Mouse (Mus musculus) heart, embryonic 15.5 days (tissue): ENCODE results near the gene Msi2. TPM values are rescaled to one million over a fixed set of nuclear protein-coding genes. Genes with fewer than 3 reads are reported as not detected.

Experiments used
- ATAC-seq: fragments of 200-750 bp; cut with Nextera tagmentation; replicated peaks from 2 replicates; pipeline ENCODE4 v1.8.0; 2017; ENCODE audit warnings: low read depth, moderate TSS enrichment; ENCODE audit not compliant: insufficient number of reproducible peaks, insufficient read depth, low FRiP score
- H3K27ac ChIP-seq: fragments of 300-500 bp; sonication (generic); 2 replicates; pipeline ENCODE4 v1.5.1; 2015; ENCODE audit warnings: mild to moderate bottlenecking, inconsistent platforms
- H3K27me3 ChIP-seq: fragments of 300-500 bp; sonication (generic); 2 replicates; pipeline ENCODE4 v1.6.1; 2015; ENCODE audit warnings: inconsistent platforms
- H3K36me3 ChIP-seq: fragments of 300-500 bp; sonication (generic); 2 replicates; pipeline ENCODE4 v1.6.1; 2015; ENCODE audit warnings: mild to moderate bottlenecking, inconsistent platforms
- H3K4me1 ChIP-seq: fragments of 300-500 bp; sonication (generic); replicated peaks from 2 replicates; pipeline ENCODE4 v1.6.1; 2015; ENCODE audit warnings: inconsistent platforms
- H3K4me2 ChIP-seq: fragments of 300-500 bp; sonication (generic); 2 replicates; pipeline ENCODE4 v1.6.1; 2015; ENCODE audit warnings: inconsistent platforms, mild to moderate bottlenecking, moderate library complexity
- H3K4me3 ChIP-seq: fragments of 300-500 bp; sonication (generic); 2 replicates; pipeline ENCODE4 v1.5.1; 2015; ENCODE audit warnings: mild to moderate bottlenecking, inconsistent platforms
- H3K9ac ChIP-seq: fragments of 300-500 bp; sonication (generic); 2 replicates; pipeline ENCODE4 v1.6.1; 2015; ENCODE audit warnings: mild to moderate bottlenecking, inconsistent platforms
- H3K9me3 ChIP-seq: fragments of 300-500 bp; sonication (generic); replicated peaks from 2 replicates; pipeline ENCODE4 v1.6.1; 2016; ENCODE audit warnings: inconsistent platforms
- WGBS: fragments of 180-500 bp; shearing (Covaris S2); methylation state at CpG from one replicate; pipeline ENCODE4 v1.1.7; 2015; ENCODE audit warnings: mixed read lengths; 5-methylcytosine and 5-hydroxymethylcytosine counted together
- polyA plus RNA-seq: library from polyadenylated mRNA; unstranded; fragments of >200 nt; fragmentation: Nextera tagmentation; extraction: Ambion mirVana; gene quantifications from 2 replicates; pipeline ENCODE4 v1.2.1, GENCODE M21; 2015

The Msi2 gene
- polyA plus RNA-seq, 1 experiment from 2014 or later, result 19.6 TPM

GRCm38 (mm10) chr11:88309059-88309700 is 409.1 kb downstream of the Msi2 start:
- no peak overlapping the region for H3K4me3 ChIP-seq
- 70% methylated on average over 10 of the region's 10 CpGs for WGBS
- no peaks in the 10 kb centered on the region for H3K9me3 ChIP-seq
- H3K27me3 ChIP-seq, result no peaks in the 10 kb centered on the region
- H3K4me1 ChIP-seq, result peaks cover 41% of the 10 kb centered on the region
- no peak overlapping the region for H3K9ac ChIP-seq
- ATAC-seq, result no peak
- H3K36me3 ChIP-seq, result no peaks in the 10 kb centered on the region
- H3K27ac ChIP-seq, result no peak overlapping the region
- no peak overlapping the region for H3K4me2 ChIP-seq

GRCm38 (mm10) chr11:88307616-88308543 is 410.4 kb downstream of the Msi2 start:
- no peak for ATAC-seq
- Histone ChIP-seq H3K27me3 (no peaks in the 10 kb centered on the region), H3K9ac (no peak overlapping the region), H3K4me1 (peaks cover 28% of the 10 kb centered on the region), H3K4me3 (no peak overlapping the region), H3K9me3 (no peaks in the 10 kb centered on the region), H3K36me3 (no peaks in the 10 kb centered on the region), H3K27ac (no peak overlapping the region), H3K4me2 (no peak overlapping the region)
- WGBS, result 83% methylated on average over 14 of the region's 14 CpGs

- peaks cover 14% of the 10 kb centered on the region for H3K4me1 ChIP-seq
- H3K27ac ChIP-seq, result no peak overlapping the region
- 81% methylated on average over 6 of the region's 6 CpGs for WGBS
- H3K36me3 ChIP-seq, result no peaks in the 10 kb centered on the region
- H3K4me2 ChIP-seq, result no peak overlapping the region
- H3K9me3 ChIP-seq, result no peaks in the 10 kb centered on the region
- H3K9ac ChIP-seq, result no peak overlapping the region
- H3K4me3 ChIP-seq, result no peak overlapping the region
- no peaks in the 10 kb centered on the region for H3K27me3 ChIP-seq
- no peak for ATAC-seq
These were observed 412.6 kb downstream of the Msi2 start for GRCm38 (mm10) chr11:88305759-88306158.

GRCm38 (mm10) chr11:88301619-88302018 is 416.7 kb downstream of the Msi2 start:
- no peaks in the 10 kb centered on the region for H3K27me3 ChIP-seq
- no peak overlapping the region for H3K27ac ChIP-seq
- no peak for ATAC-seq
- no peak overlapping the region for H3K4me3 ChIP-seq
- no peak overlapping the region for H3K4me2 ChIP-seq
- WGBS, result 49% methylated on average over 6 of the region's 6 CpGs
- H3K4me1 ChIP-seq, result no peaks in the 10 kb centered on the region
- H3K9me3 ChIP-seq, result no peaks in the 10 kb centered on the region
- no peaks in the 10 kb centered on the region for H3K36me3 ChIP-seq
- no peak overlapping the region for H3K9ac ChIP-seq

- no peak overlapping the region for H3K4me2 ChIP-seq
- H3K4me1 ChIP-seq, result peaks cover 2% of the 10 kb centered on the region; the same call in 1 of the 2 replicates
- no peak for ATAC-seq
- H3K9ac ChIP-seq, result no peak overlapping the region
- no peaks in the 10 kb centered on the region for H3K36me3 ChIP-seq
- no peak overlapping the region for H3K4me3 ChIP-seq
- no peaks in the 10 kb centered on the region for H3K9me3 ChIP-seq
- WGBS, result 76% methylated on average over 4 of the region's 4 CpGs
- peaks cover 1% of the 10 kb centered on the region; the same call in 1 of the 2 replicates for H3K27me3 ChIP-seq
- H3K27ac ChIP-seq, result no peak overlapping the region
These were observed 419.0 kb downstream of the Msi2 start for GRCm38 (mm10) chr11:88299345-88299744.

- no peak overlapping the region for H3K4me2 ChIP-seq
- WGBS, result 68% methylated on average over 4 of the region's 4 CpGs
- H3K9ac ChIP-seq, result no peak overlapping the region
- H3K4me1 ChIP-seq, result peaks cover 18% of the 10 kb centered on the region
- H3K27ac ChIP-seq, result no peak overlapping the region
- H3K9me3 ChIP-seq, result no peaks in the 10 kb centered on the region
- peaks cover 11% of the 10 kb centered on the region; the same call in 1 of the 2 replicates for H3K27me3 ChIP-seq
- no peaks in the 10 kb centered on the region for H3K36me3 ChIP-seq
- no peak overlapping the region for H3K4me3 ChIP-seq
- no peak for ATAC-seq
These were observed 420.8 kb downstream of the Msi2 start for GRCm38 (mm10) chr11:88297526-88297925.

GRCm38 (mm10) chr11:88295298-88295697 is 423.0 kb downstream of the Msi2 start:
- Histone ChIP-seq H3K36me3 (no peaks in the 10 kb centered on the region), H3K27ac (no peak overlapping the region), H3K27me3 (peaks cover 11% of the 10 kb centered on the region; the same call in 1 of the 2 replicates), H3K4me3 (no peak overlapping the region), H3K4me2 (no peak overlapping the region), H3K9ac (no peak overlapping the region), H3K9me3 (no peaks in the 10 kb centered on the region), H3K4me1 (peaks cover 30% of the 10 kb centered on the region)
- ATAC-seq, result no peak
- 85% methylated on average over 5 of the region's 5 CpGs for WGBS

GRCm38 (mm10) chr11:88294394-88294710 is 424.0 kb downstream of the Msi2 start:
- H3K4me2 ChIP-seq, result peak overlapping the region; percentile 53
- H3K27ac ChIP-seq, result no peak overlapping the region
- H3K4me1 ChIP-seq, result peaks cover 30% of the 10 kb centered on the region
- H3K9ac ChIP-seq, result 0 out of 2 replicates have a peak overlapping the region, but pooled peaks have one; percentile 25
- H3K9me3 ChIP-seq, result no peaks in the 10 kb centered on the region
- H3K4me3 ChIP-seq, result 0 out of 2 replicates have a peak overlapping the region, but pooled peaks have one; percentile 10
- no peak for ATAC-seq
- H3K27me3 ChIP-seq, result peaks cover 11% of the 10 kb centered on the region; the same call in 1 of the 2 replicates
- whole genome bisulfite sequencing, result 37% methylated on average over 17 of the region's 17 CpGs
- H3K36me3 ChIP-seq, result no peaks in the 10 kb centered on the region

- WGBS, result 50% methylated on average over 20 of the region's 20 CpGs
- Histone ChIP-seq H3K9me3 (no peaks in the 10 kb centered on the region), H3K27ac (no peak within 1 kb of the TSS), H3K4me3 (0 out of 2 replicates have a peak within 1 kb of the TSS, but pooled peaks have one; percentile 10), H3K4me1 (peaks cover 33% of the 10 kb centered on the region), H3K4me2 (peak within 1 kb of the TSS; percentile 53), H3K36me3 (no peaks in the 10 kb centered on the region), H3K27me3 (peaks cover 11% of the 10 kb centered on the region; the same call in 1 of the 2 replicates), H3K9ac (0 out of 2 replicates have a peak within 1 kb of the TSS, but pooled peaks have one; percentile 25)
- ATAC-seq, result no peak
These were observed 424.5 kb downstream of the Msi2 start, which contains the start of gene Ccdc182 for GRCm38 (mm10) chr11:88293631-88294393. TSS of gene Ccdc182 (plus strand) at chr11:88294058.

- WGBS, result 35% methylated on average over 4 of the region's 4 CpGs
- Histone ChIP-seq H3K9me3 (no peaks in the 10 kb centered on the region), H3K27me3 (peaks cover 11% of the 10 kb centered on the region; the same call in 1 of the 2 replicates), H3K27ac (no peak overlapping the region), H3K4me3 (no peak overlapping the region), H3K4me1 (peaks cover 40% of the 10 kb centered on the region), H3K36me3 (no peaks in the 10 kb centered on the region), H3K9ac (no peak overlapping the region), H3K4me2 (no peak overlapping the region)
- ATAC-seq, result no peak
These were observed 426.6 kb downstream of the Msi2 start for GRCm38 (mm10) chr11:88291688-88292087.

GRCm38 (mm10) chr11:88291245-88291644 is 427.1 kb downstream of the Msi2 start:
- 49% methylated on average over 4 of the region's 4 CpGs for WGBS
- ATAC-seq, result no peak
- H3K36me3 ChIP-seq, result no peaks in the 10 kb centered on the region
- no peak overlapping the region for H3K9ac ChIP-seq
- no peaks in the 10 kb centered on the region for H3K9me3 ChIP-seq
- peaks cover 11% of the 10 kb centered on the region; the same call in 1 of the 2 replicates for H3K27me3 ChIP-seq
- no peak overlapping the region for H3K4me3 ChIP-seq
- peaks cover 41% of the 10 kb centered on the region for H3K4me1 ChIP-seq
- no peak overlapping the region for H3K4me2 ChIP-seq
- H3K27ac ChIP-seq, result no peak overlapping the region
